Comparison of ENCODE assay signal across 11 mouse cellular contexts in genomic region chr12:110077211-110077884, GRCm38 (mm10).
DNase-seq lines count a peak whose midpoint lies in the region; ATAC-seq and TF ChIP-seq lines count a peak whose summit lies in the region.
"Had no signal": no experiment of that assay in that cellular context is flagged by ENCODE, and none has a peak within 500 bp of the region (broad histone marks: within the 10 kb centered on the region; RNA-seq: fewer than 3 reads in every experiment).

No protein-coding gene starts in this region.

- H3K27ac ChIP-seq in kidney, adult 2 months (ENCODE audit: insufficient read depth, low read depth, low read length), result peak overlapping the region; percentile 56; the same call in 1 of the 2 replicates
- no peak overlapping the region for H3K27ac ChIP-seq in midbrain, embryonic 16.5 days (ENCODE audit: low read length)
- H3K27ac ChIP-seq: limb, embryonic 15.5 days; midbrain, embryonic 12.5 days had no signal

- no peak for ATAC-seq in midbrain, embryonic 16.5 days
- ATAC-seq: forebrain, embryonic 16.5 days had no signal

- TF ChIP-seq CTCF in kidney, adult 2 months (conservative IDR thresholded peaks at IDR 0.05; ENCODE audit: insufficient read depth, insufficient read length, low read depth, low read length), result no peak

- H3K4me1 ChIP-seq in kidney, adult 2 months (ENCODE audit: control insufficient read depth, insufficient read depth, low read length), result 0 out of 2 replicates have a peak, but pooled peaks cover 3% of the 10 kb centered on the region
- no peaks in the 10 kb centered on the region for H3K4me1 ChIP-seq in midbrain, embryonic 16.5 days (ENCODE audit: control insufficient read depth, insufficient read depth, low read length)
- H3K4me1 ChIP-seq: midbrain, embryonic 12.5 days had no signal

- no peak for TF ChIP-seq POLR2A in kidney, adult 2 months (IDR thresholded peaks at IDR 0.05; ENCODE audit: low read depth, low read length)

- no peak overlapping the region for H3K4me3 ChIP-seq in kidney, adult 2 months (ENCODE audit: insufficient read depth, low read depth, low read length)
- H3K4me3 ChIP-seq in midbrain, embryonic 16.5 days (ENCODE audit: low read depth, low read length), result no peak overlapping the region
- H3K4me3 ChIP-seq: limb, embryonic 15.5 days; midbrain, embryonic 12.5 days had no signal

- intact Hi-C loops in left cerebral cortex, postnatal 4 days (cut with DNase I), result no loop called here

- no peak overlapping the region for H3K9ac ChIP-seq in midbrain, embryonic 16.5 days (ENCODE audit: low read depth, low read length)
- H3K9ac ChIP-seq: limb, embryonic 15.5 days; midbrain, embryonic 12.5 days had no signal

- H3K27me3 ChIP-seq in kidney, adult 2 months (replicated peaks; ENCODE audit: control insufficient read depth, insufficient read depth, low read length), result no peaks in the 10 kb centered on the region
- H3K27me3 ChIP-seq in midbrain, embryonic 16.5 days (ENCODE audit: control insufficient read depth, insufficient read depth, low read depth, low read length), result no peaks in the 10 kb centered on the region
- H3K27me3 ChIP-seq: limb, embryonic 15.5 days; midbrain, embryonic 12.5 days had no signal

- H3K9me3 ChIP-seq in midbrain, embryonic 16.5 days (replicated peaks; ENCODE audit: control insufficient read depth, low read length, poor library complexity, severe bottlenecking), result no peaks in the 10 kb centered on the region
- H3K9me3 ChIP-seq: limb, embryonic 15.5 days; midbrain, embryonic 12.5 days had no signal

- no peaks in the 10 kb centered on the region for H3K36me3 ChIP-seq in kidney, adult 2 months (ENCODE audit: control insufficient read depth, insufficient read depth, low read length)
- H3K36me3 ChIP-seq in midbrain, embryonic 16.5 days (ENCODE audit: control insufficient read depth, insufficient read depth, low read length), result no peaks in the 10 kb centered on the region
- H3K36me3 ChIP-seq: limb, embryonic 15.5 days; midbrain, embryonic 12.5 days had no signal

- WGBS in kidney, adult 2 months, result 40% methylated on average over 6 of the region's 6 CpGs
- WGBS in midbrain, embryonic 16.5 days, result 79% methylated on average over 6 of the region's 6 CpGs

- peak; percentile 31 for DNase-seq in left cerebral cortex, postnatal 4 days
- DNase-seq in left cerebral cortex, adult 9 months (ENCODE audit: low spot score in 2 of 2), result no peak
- DNase-seq in adrenal gland, adult 2 months, result peak; percentile 89
- DNase-seq in kidney, adult 2 months, result peak; percentile 53
- peak; percentile 52 to 67 for DNase-seq in kidney, postnatal 4 days
- no peak for DNase-seq in gastrocnemius, postnatal 10 days
- DNase-seq in spleen, postnatal 4 days (ENCODE audit: low spot score in 2 of 2), result no peak

- no peak overlapping the region for H3K4me2 ChIP-seq in midbrain, embryonic 16.5 days (ENCODE audit: low read length)
- H3K4me2 ChIP-seq: limb, embryonic 15.5 days; midbrain, embryonic 12.5 days had no signal

Comparison
In these comparisons a context has a peak if more than half of its experiments do, and no peak if none do; other contexts are left out.
1. DNase-seq: peak in left cerebral cortex, postnatal 4 days (single experiment), adrenal gland, adult 2 months (single experiment), kidney, adult 2 months (single experiment) and kidney, postnatal 4 days (2 of 2); none in left cerebral cortex, adult 9 months (0 of 2), gastrocnemius, postnatal 10 days (single experiment) and spleen, postnatal 4 days (0 of 2).